Mouse (Mus musculus) layer of hippocampus, postnatal 10 days (tissue): ENCODE data around the gene Bcar1. TPM values are rescaled to one million over a fixed set of nuclear protein-coding genes. Genes with fewer than 3 reads are reported as not detected.
A peak's percentile ranks its signal among the peaks of the same experiment; 100 is the strongest.

Experiments used
- DNase-seq, 2 experiments: peaks; one replicate each; pipeline ENCODE4 v3.0.0; 2021; ENCODE audit warnings: low spot score in 2 of 2
- total RNA-seq, 2 experiments: library from RNA; stranded (reverse); gene quantifications; 2 replicates each; pipeline ENCODE4 v1.2.3; 2021

Bcar1 gene
- total RNA-seq, 2 experiments from 2014 or later = 60.1 to 62.6 TPM

GRCm38 (mm10) chr8:111717488-111717792, 26.2 kb downstream of the Bcar1 start:
- DNase-seq = peak in 1 of 2 experiments; percentile 7

- DNase-seq = peak; percentile 84
These were observed 26.8 kb downstream of the Bcar1 start for GRCm38 (mm10) chr8:111716603-111717487.

- no peak for DNase-seq
These were observed 28.1 kb downstream of the Bcar1 start for GRCm38 (mm10) chr8:111715514-111715913.

- no peak for DNase-seq
These were observed 29.3 kb downstream of the Bcar1 start for GRCm38 (mm10) chr8:111714295-111714694.

GRCm38 (mm10) chr8:111713817-111714216, 29.8 kb downstream of the Bcar1 start:
- no peak for DNase-seq

GRCm38 (mm10) chr8:111713291-111713690, 30.3 kb downstream of the Bcar1 start:
- no peak for DNase-seq

GRCm38 (mm10) chr8:111712588-111712987, 31.0 kb downstream of the Bcar1 start:
- DNase-seq = peak; percentile 73 to 79

GRCm38 (mm10) chr8:111712135-111712534, 31.5 kb downstream of the Bcar1 start:
- DNase-seq = peak in 1 of 2 experiments; percentile 28

- no peak for DNase-seq
These were observed 32.7 kb downstream of the Bcar1 start for GRCm38 (mm10) chr8:111710777-111711485.

GRCm38 (mm10) chr8:111709223-111709622, 34.4 kb downstream of the Bcar1 start:
- no peak for DNase-seq

- DNase-seq = no peak
These were observed 35.3 kb downstream of the Bcar1 start for GRCm38 (mm10) chr8:111708265-111708664.

- DNase-seq = no peak
These were observed 37.9 kb downstream of the Bcar1 start for GRCm38 (mm10) chr8:111705699-111706098.

GRCm38 (mm10) chr8:111705222-111705621, 38.4 kb downstream of the Bcar1 start:
- DNase-seq = no peak

- DNase-seq = no peak
These were observed 39.0 kb downstream of the Bcar1 start for GRCm38 (mm10) chr8:111704585-111704984.

- DNase-seq = no peak
These were observed 42.2 kb downstream of the Bcar1 start for GRCm38 (mm10) chr8:111701380-111701779.

GRCm38 (mm10) chr8:111700740-111701139, 42.9 kb downstream of the Bcar1 start:
- no peak for DNase-seq

- no peak for DNase-seq
These were observed 43.4 kb downstream of the Bcar1 start for GRCm38 (mm10) chr8:111700201-111700600.

- no peak for DNase-seq
These were observed 44.6 kb downstream of the Bcar1 start for GRCm38 (mm10) chr8:111699035-111699434.

GRCm38 (mm10) chr8:111697655-111698054, 46.0 kb downstream of the Bcar1 start:
- no peak for DNase-seq

- DNase-seq = no peak
These were observed 48.2 kb downstream of the Bcar1 start for GRCm38 (mm10) chr8:111695441-111695840.

- DNase-seq = no peak
These were observed 50.3 kb downstream of the Bcar1 start for GRCm38 (mm10) chr8:111693261-111693741.

- DNase-seq = no peak
These were observed 52.6 kb downstream of the Bcar1 start, which contains the start of gene Ctrb1 for GRCm38 (mm10) chr8:111690960-111691445. TSS of gene Ctrb1 (minus strand) at chr8:111691010.
